In genomic region chr19:58816453-58817041, GRCm38 (mm10) we compare ENCODE assay signal across 9 mouse cellular contexts. TPM values are rescaled to one million over a fixed set of nuclear protein-coding genes. Genes with fewer than 3 reads are reported as not detected.
DNase-seq lines count a peak whose midpoint lies in the region.
"Had no signal": no experiment of that assay in that cellular context is flagged by ENCODE, and none has a peak within 500 bp of the region (broad histone marks: within the 10 kb centered on the region; RNA-seq: fewer than 3 reads in every experiment).

No protein-coding gene starts in this region.

- DNase-seq in gastrocnemius, adult 18-20 months (ENCODE audit: low spot score), result peak; percentile 53
- no peak for DNase-seq in gastrocnemius, postnatal 10 days
- DNase-seq in right cerebral cortex, adult 18-20 months, result peak; percentile 90
- DNase-seq in right cerebral cortex, postnatal 4 days, result no peak
- DNase-seq in kidney, postnatal 14 days, result peak; percentile 64
- DNase-seq in telencephalon, adult 2 months (ENCODE audit: low read depth, low spot score), result peak; percentile 89
- no peak for DNase-seq in cerebellum, adult 9-10 months
- no peak for DNase-seq in urinary bladder, postnatal 10 days (ENCODE audit: low spot score)
- DNase-seq: cerebellum, adult 11-12 months had no signal

RNA-seq across cellular contexts. Expression of gene 1700019N19Rik, which starts 22.3 kb away (rescaled TPM):
- total RNA-seq in gastrocnemius, adult 18-20 months (2021), result not detected
- total RNA-seq in gastrocnemius, postnatal 10 days (2021), result not detected

RNA-seq across cellular contexts. Expression of gene Pnliprp2, which starts 57.0 kb away (rescaled TPM):
- total RNA-seq in gastrocnemius, adult 18-20 months (2021), result not detected
- not detected for total RNA-seq in gastrocnemius, postnatal 10 days (2021)

Comparison
In these comparisons a context has a peak if more than half of its experiments do, and no peak if none do; other contexts are left out.
1. DNase-seq: peak in gastrocnemius, adult 18-20 months (single experiment), right cerebral cortex, adult 18-20 months (single experiment), kidney, postnatal 14 days (single experiment) and telencephalon, adult 2 months (single experiment); none in gastrocnemius, postnatal 10 days (single experiment), right cerebral cortex, postnatal 4 days (single experiment), cerebellum, adult 9-10 months (single experiment) and urinary bladder, postnatal 10 days (single experiment).